Mouse (Mus musculus) right cerebral cortex, adult 18-20 months (tissue): ENCODE measurements at regions not wholly inside any gene's neighbourhood (a gene's known extent, or its start where the extent isn't known, plus 50 kb on each side); places are given as distances from the start of the nearest gene placed in this dataset.

Experiments used
- DNase-seq: peaks from one replicate; pipeline ENCODE4 v3.0.0; 2022; ENCODE audit warnings: mixed read lengths

DNA sequence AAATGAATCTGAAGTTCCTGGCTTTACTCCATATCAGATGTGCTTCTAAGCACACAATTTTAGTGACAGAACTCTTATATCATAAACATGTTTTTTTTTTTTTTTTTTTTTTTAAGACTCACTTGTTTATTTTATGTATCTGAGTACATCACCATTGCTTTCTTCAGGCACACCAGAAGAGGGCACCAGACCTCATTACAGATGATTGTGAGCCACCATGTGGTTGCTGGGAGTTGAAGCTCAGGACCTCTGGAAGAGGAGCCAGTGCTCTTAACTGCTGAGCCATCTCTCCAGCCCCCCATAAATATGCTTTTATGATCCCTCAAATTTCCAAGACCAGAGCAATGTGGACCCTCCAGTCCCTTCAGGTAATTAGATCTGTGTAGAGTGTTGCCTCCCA lies 280.1 kb upstream of the Adgrl2 start:
- no peak for DNase-seq

DNA sequence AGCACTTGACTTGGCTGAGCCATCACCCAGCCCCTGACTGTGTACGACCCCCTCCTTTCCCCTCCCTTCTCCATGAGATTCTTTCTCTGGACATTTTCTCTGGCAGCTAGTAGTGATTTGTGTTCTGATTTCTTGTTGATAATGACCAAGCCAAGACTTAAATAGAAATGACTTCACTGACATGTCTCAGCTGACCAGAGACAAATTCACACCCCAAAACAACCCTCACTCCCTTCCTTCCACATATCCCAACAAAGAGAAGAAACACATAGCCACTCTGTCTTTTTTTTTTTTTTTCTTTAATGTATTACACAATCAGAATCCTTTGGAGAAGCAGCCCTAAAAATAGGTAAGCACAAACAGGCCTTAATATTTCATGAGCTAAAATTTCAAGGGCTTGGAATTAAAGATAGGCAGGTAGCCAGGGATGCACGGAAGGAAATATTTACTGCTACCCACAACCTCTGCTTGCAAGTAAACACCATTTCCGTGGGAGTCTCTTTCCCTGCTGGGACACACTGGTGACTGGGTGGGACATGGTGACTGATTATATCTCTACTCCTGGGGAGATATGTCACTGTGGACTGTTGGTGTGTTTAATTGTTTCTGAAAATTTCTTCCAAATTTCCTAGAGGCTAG lies 272.1 kb upstream of the Adgrl2 start:
- DNase-seq, result no peak

DNA sequence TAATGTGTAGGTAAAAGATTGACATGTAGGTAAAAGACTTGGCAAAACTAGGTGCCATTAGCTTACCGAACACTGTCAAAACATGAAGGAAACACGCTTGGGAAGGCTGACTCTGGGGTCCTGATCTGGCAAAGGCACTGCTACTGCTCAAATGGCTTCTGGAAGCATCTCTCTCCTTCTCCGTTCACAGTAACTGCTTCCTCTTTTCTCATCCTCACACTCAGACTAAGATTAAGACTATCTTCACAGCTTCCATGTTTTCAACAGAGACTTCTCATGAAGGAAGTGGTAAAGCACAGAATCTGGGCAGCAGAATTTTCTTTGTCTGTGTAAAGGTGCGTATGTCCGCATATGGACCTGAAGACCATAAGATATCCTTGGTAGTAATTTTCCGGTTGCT lies 271.4 kb upstream of the Adgrl2 start:
- DNase-seq, result no peak

DNA sequence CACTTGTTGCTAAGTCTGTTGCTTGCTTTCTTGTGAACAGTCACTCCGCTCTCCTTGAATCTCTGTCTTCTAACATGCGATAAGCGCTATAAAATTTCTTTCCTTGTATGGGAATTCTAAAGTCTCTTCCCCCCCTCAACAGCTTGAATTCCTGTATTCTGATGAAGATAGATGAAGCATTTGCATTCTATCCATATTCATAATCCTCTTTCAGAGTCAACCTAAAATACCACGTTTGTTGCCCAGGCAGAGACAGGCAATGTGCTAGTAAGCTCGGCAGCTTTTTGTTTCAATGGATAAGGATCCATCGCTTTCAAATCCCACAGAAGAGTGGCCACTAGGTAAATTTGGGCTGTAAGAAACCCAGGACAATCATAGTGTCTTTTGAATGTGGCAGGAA lies 268.5 kb upstream of the Adgrl2 start:
- DNase-seq, result no peak

DNA sequence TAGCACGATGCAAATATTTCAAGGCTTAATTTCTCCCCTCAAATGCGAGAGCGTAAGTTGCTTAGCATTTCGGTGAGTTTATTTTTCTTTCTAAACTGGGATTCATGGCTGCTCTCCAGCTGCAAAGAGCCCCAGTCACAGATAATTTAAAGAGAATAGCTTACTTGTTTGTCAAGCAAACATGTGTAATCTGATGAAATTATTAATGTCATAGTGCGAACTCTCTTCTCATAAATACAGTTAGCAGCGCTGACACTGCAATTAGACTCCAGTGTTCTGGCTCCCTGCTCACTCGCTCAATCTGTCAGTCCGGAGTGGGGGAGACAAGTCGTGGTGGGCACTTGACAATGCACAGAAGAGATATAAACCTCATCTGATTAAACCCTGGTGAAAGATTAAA lies 266.5 kb upstream of the Adgrl2 start:
- DNase-seq, result no peak

DNA sequence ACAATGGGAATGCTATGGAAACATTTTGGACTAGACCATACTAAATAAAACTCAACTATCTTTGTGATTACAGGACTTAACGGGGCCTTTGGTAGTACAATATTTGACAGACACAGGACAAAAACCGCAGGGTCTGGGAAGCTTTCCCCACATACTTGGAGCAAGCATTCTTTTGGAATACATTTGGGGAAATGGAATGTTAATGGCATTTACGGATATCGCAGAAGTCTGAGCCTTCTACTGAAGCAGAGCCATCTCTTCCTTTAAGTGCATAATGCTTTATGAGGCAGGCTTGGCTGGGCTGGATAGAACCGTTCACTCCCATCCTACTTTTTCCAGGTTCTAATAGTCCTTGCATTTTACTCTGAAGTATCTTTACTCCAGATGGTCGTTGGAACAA lies 262.7 kb upstream of the Adgrl2 start:
- no peak for DNase-seq

DNA sequence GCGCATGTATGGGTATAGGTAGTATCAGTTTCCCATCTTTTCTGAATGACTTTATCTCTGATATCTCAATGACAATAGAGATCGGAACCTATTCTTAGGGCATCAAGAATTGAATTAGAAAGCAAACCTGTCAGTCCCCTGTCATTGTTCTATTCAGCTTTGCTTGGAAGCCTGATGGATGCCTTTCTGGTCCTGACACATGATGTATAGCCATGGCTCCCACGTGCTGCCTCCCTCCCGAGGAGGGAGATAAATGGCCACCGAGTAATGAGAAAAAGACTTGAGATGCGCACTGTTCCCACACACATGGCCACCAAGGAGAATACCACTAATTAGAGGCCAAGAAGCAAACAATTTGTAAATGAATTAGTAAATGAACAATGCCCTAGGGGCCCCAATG lies 261.8 kb upstream of the Adgrl2 start:
- DNase-seq, result no peak

DNA sequence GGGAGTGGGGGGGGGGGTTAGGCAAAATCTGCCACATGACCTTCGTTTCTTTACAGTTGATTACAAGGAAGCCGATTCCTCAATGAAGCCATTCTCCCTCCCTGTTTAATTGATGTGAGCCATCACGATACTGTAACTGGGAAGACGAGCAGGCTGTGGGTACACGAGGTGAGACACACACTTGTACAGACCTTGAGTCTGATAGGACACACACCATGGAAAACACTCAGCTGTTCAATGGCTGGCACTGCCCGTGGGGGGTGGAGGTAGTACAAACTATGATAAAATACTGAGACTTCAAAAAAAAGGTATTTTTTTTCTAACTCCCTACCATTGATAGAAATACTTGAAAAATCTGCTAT lies 257.3 kb upstream of the Adgrl2 start:
- no peak for DNase-seq

DNA sequence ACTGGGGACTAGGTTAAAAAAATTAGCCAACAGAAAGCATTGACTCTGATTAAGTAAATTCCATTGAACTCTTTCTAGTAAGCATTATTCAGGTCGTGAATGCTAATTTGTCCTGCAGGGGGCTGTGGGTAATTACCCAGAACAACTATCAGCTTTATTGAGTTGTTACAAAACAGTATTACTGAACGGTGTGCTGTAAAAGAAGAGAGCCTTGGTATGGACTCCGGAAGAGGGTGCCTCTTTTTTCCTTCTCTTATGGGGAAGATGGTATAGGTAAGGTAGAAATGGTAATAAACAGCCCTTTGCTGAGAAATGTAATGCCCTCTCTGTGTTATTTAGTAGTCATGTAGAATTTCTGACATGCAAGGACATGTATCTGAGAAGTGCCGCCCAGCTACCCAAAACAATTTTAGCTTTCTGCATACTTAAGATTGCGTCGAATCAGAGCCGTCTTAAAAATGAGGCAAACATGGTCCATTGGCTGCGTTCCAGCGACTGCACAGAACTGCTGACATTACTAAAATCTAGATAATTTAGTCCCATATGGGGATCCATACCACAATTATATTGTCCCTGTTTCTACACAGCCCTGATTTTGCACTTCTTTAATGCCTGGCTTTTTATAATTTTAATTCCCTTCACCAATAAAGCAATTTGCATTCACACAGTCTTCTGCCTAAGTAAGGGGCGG lies 256.7 kb upstream of the Adgrl2 start:
- no peak for DNase-seq

DNA sequence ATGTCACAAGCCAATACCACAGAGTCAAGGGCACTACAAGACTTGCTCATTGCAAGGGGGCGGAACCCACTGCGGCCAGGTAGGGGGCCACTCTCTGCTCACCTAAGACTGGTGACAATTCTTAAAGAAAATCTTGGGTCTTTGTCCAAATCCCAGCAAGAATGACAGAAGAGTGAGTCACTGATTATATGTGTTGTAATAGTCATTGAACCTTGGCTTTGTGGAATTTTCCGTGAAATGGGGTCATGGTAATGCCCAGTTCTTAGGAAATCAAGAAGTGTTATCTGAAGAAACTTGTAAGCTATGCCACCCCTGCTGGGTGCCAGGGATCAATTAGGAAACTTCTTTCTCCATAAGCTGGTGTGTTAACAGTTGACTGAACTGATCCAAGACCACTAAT lies 249.3 kb upstream of the Adgrl2 start:
- no peak for DNase-seq

DNA sequence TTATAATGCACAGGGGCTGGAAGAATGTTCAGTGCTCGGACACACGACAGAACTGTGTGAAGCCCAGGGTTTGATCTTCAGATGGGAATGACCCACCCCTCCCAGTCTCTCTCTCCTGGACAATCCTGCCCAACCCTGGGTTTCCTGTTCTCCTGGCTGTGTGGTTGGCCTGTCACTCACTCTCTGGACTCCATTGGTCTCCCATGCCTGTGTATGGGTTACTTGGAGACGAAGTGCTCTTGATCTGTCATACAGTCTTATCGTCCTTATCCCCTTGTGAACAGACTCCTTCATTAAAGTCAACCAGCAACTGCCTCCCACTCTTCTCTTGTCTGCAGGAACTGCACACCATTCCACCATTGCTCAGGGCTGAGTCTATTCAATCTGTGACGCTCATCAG lies 247.7 kb upstream of the Adgrl2 start:
- DNase-seq, result no peak

DNA sequence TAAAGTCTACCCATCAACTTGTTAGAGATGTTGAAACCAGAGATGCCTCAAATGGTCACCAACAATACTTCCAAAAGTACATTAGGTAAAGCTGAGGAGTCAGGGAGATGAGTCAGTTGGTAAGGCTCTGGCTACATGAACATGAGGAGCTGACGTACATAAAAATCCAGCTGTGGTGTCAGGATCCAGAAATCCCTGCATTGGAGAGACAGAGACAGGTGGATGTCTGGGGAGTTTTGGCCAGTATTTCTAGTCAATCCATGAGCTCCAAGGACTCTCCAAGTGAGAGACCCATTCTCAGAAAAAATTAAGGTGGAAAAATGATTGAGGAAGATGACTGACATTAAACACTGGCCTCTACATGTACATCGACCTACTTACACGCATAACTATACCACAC lies 244.8 kb upstream of the Adgrl2 start:
- DNase-seq, result no peak

DNA sequence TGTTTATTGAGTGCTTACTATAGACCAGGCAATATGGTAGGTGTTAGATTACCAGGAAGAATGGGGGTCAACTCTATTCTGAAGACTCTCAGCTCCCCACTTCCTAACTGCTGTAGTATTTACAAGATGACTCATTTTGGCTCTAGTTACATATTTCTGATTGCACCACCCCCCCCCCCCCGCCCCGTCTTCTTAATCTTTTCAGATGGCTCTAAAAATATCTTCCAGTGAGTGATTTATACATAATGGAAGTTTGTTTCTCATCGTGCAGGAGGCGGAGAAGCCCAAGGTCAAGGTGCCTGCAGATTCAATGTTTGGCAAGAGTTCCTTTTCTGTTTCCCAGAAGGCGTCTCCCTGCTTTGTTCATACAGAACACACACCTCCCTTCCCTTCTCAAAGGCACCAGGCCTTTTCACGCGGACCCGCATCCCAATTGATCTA lies 243.4 kb upstream of the Adgrl2 start:
- no peak for DNase-seq

DNA sequence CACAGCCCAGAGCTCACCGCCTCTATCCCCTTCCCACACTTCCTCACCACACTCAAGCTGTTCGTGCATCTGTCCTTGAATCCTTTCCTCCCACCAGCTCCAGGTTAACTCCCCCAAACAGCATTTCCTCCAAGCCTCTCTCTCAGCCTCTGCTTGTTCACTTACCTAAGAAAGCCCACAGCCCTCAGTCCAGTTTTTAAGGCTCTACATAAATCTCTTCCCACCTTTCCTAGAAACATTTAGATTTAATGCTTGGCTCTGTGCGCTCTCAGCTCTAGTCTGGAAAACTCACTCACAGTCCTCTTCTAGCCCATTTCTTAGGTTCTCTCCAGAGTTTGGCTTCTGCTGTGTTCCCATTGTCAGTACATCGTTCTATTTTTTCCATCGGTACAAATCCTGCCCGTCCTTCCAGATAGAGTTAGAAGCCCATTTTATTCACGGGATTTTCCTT lies 242.9 kb upstream of the Adgrl2 start:
- peak; percentile 76 for DNase-seq

DNA sequence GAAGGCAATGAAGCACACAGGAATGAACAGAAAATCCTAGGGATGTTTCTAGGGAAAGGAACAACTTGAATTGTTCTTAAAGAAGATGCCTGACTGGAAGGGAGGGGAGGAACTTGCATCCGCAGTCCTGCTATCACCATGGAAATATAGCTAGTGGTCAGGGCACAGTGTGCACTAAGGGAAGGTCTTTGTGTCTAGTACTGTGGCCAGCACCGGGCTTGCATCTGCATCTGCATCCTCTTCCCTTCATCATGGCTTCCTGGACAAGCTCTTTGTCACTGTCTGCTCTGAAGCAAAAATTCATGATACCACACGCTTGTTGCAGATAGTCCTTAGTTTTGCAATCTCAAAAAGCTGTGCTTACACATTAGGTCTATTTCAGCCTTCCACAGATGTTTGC lies 241.0 kb upstream of the Adgrl2 start:
- DNase-seq, result no peak

DNA sequence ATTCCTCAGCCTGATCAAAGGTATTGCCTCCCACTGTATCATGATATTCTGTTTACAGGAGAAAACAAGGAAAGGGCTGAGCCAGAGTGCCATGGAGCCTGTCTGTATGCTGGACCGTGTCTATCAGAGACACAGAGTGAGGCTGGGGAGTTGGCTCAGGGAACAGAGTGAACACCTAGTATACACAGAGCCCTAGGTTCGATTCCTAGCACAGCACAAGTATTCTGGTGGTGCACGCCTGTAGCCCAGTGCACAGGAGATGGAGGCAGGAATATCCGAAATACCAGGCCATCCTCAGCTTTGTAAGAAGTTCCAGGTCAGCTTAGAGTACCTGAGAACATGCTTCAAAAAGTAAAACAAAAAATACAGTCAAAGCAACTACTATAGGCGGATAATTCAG lies 237.2 kb upstream of the Adgrl2 start:
- no peak for DNase-seq

DNA sequence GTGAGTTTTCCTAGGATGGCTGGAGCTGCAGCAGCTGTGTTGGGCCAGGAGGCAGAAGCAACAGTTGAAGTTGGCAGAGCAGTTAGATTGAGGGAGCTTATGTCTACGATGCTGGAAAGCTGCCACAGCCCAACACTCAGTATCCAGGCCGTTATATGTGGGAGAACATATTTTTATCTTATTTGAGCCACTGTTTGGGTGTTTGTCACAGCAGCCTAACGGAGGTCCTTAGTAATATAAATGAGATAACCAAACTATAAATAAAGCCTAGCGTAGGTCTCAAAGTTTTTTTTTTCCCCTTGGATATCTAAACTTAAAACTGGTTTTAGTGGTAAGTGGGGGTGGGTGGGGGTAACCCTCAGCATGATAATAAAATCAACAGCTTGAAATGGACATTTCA lies 236.4 kb upstream of the Adgrl2 start:
- no peak for DNase-seq

DNA sequence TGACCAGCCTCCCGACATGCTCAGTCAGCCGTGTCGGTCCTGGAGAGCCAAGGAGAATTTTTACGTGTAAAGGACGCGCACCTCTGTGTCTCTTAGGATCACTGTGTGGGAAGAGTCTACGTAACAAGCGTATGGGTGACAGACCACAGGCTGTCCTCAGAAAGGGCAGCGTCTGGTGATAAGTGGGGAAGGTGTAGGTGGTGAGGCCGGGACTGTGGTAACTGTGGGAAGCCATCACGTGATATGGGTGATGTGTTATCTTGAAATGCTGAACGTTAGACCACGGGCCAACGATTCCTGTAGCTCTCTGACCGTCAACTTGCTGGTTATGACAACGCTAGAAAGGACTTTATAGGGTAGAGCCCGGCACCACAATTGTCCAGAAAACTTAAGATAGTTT lies 235.3 kb upstream of the Adgrl2 start:
- DNase-seq, result no peak

DNA sequence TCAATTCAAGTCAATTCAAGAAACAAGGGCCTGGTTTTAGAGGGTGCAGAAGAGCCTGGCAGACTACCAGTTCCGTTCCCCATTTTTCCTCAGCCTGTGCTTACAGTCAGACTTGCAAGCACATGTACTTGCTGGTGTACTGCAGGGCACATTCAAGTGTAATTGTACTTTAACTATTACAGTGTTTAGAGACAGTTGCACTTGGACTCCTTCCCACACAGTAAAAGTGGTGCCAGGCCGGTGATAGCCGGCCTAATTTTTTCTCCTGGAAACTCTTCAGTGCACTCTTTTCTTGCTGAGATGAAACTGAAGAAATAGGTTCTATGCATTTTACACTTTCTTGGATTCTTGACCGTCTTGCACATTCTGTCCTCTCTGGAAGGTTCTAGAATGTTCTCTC lies 233.9 kb upstream of the Adgrl2 start:
- DNase-seq, result no peak

DNA sequence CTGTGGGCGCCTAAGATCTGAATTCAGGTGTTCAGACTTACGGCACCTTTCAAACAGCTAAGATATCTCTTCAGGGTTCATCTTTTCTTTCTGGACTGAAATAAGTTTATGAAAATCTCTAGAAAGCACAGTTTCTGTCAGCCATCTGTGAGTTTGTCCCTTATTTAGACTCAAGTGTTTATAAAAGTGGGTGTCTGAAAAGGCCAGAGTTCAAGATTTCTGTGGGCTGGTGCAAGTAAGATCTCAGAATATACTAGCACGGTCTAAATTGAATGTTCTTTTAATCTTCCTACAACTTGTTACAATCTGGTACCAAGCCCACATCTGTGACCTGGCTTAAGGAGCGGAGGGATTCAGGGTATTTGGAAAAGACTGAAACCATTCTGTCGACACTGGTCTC lies 233.4 kb upstream of the Adgrl2 start:
- no peak for DNase-seq

DNA sequence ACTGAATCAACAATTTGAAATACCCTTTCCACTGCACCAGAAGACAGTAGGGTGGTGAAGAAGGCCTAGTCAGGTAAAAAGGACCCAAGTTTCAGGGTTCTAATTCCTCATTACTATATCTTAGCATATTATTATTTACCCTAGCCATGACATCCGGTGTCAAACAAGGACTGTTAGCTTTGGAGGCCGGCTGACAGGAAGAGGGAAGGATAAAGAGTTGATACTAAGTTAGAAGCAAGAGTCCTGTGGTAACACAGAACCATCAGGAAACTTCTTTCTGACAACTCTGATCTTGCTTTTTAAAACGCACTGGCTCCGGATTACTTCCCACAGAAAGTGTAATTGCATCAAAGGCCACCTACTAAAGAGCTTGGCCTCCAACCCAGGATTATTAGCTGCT lies 230.6 kb upstream of the Adgrl2 start:
- DNase-seq, result no peak

DNA sequence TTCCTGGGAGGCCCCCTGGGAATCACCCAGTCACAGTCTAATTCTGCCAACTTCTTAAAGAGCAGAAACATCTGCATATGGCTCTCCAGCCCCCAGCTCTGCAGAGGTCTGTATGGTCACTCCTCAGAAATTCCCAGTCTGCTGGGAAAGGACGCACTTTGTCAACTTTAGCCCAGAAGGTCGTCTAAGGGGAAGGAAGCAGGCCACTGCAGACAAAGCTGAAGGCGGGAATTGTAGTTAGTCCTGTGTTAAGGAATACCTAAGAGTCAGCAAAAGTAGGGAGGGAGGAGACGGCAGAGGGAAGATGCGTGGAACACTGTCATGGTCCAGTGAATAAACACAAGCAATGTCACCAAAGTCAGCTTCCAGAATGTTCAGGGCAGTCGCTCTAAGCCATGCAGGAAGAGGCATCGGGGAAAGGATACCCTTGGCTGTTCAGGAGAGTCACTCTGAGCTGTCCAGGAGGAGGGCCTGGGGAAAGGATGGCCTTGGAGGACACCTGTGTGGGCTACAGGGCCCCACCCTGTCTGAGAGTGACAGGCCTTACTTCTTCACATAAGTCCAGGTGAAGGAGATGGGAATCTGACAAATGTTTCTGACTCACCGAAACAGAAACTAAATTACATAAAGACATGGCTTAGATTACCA lies 230.1 kb upstream of the Adgrl2 start:
- no peak for DNase-seq

DNA sequence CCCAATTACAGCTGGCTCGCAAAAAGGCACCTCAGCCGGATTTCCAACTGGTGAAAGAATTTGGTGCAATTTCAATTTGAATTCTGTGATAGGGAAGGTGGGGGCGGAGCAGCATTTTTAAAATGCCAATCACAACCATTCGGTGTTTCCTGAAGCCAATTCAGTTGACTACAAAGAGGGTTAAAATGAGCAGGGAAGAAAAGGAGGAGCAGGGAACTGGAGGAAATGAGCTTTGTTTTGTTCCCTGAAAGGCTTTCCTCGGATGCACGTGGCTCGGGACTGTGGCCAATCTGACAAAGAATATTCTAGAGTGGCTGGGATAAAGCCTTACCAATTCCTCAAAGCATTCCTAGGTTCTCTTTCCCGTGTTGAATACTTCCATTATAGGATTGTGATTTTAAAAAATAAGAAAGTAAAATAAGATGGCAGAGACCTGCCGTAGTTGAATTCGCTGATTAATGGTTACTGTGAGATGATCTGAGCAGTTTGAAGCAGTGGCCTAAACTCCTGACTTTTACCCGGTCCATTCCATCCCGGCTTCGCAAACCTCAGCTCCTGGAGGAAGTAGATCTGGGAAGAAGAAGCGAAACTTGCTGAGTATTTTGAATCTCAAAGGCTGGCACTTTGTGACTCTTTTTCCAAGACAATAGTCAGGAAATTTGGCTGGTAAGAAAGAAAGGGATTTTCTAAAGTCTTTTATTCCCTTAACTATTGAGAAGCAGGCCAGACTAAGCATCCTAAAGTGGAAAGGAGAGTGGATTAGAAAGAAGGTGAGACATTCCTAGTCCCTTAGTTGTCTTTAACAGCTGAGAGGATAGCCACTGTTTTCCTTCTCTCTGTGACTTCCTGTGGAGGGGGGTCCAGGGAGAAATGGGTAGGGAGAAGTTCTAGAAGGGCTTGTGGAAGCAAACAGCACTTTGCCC lies 229.3 kb upstream of the Adgrl2 start:
- no peak for DNase-seq
